Mouse (Mus musculus) gastrocnemius, adult 2 months (tissue): ENCODE measurements around the gene Cdc42. TPM values are rescaled to one million over a fixed set of nuclear protein-coding genes. Genes with fewer than 3 reads are reported as not detected.

Source experiments
- DNase-seq: peaks from one replicate; pipeline ENCODE4 v3.0.0; 2022
- H3K27ac ChIP-seq: fragments of 200-600 bp; 2 replicates; pipeline ENCODE4 v1.8.1; 2022; ENCODE audit warnings: mild to moderate bottlenecking
- H3K4me3 ChIP-seq: fragments of 200-600 bp; 2 replicates; pipeline ENCODE4 v1.8.1; 2022; ENCODE audit warnings: mild to moderate bottlenecking, moderate library complexity
- CTCF ChIP-seq: fragments of 200-600 bp; IDR thresholded peaks from 2 replicates; pipeline ENCODE4 v1.8.1; 2022; ENCODE audit warnings: antibody characterized with exemption, mild to moderate bottlenecking, moderate library complexity
- intact Hi-C: fragments of 180-260 bp; cut with DNase I; formaldehyde crosslinking; loops from one replicate; pipeline ENCODE4 v1.15.1; 2025
- total RNA-seq, 2 experiments: library from RNA; stranded (reverse); gene quantifications; 2 replicates each; pipeline ENCODE4 v1.2.3; 2021

Cdc42 gene
- total RNA-seq, 2 experiments from 2014 or later: 169 to 187 TPM

GRCm38 (mm10) chr4:137380702-137381605 is 23.4 kb upstream of the Cdc42 start:
- Histone ChIP-seq H3K27ac (peak overlapping the region; percentile 10), H3K4me3 (no peak overlapping the region)
- intact Hi-C loops: no loop called here
- no peak for TF ChIP-seq CTCF
- DNase-seq: no peak

- Histone ChIP-seq H3K27ac (0 out of 2 replicates have a peak overlapping the region, but pooled peaks have one; percentile 8), H3K4me3 (no peak overlapping the region)
- no peak for TF ChIP-seq CTCF
- intact Hi-C loops: no loop called here
- no peak for DNase-seq
Observed at GRCm38 (mm10) chr4:137379713-137380255, 22.3 kb upstream of the Cdc42 start.

- DNase-seq: no peak
- H3K27ac ChIP-seq: no peak overlapping the region
- TF ChIP-seq CTCF: no peak
- intact Hi-C loops: no loop called here
- no peak overlapping the region for H3K4me3 ChIP-seq
Observed at GRCm38 (mm10) chr4:137379085-137379484, 21.6 kb upstream of the Cdc42 start.

- H3K4me3 ChIP-seq: no peak overlapping the region
- intact Hi-C loops: no loop called here
- H3K27ac ChIP-seq: peak overlapping the region; percentile 61
- DNase-seq: no peak
- TF ChIP-seq CTCF: no peak
Observed at GRCm38 (mm10) chr4:137377526-137378304, 20.2 kb upstream of the Cdc42 start.

GRCm38 (mm10) chr4:137376778-137377177 is 19.3 kb upstream of the Cdc42 start:
- peak overlapping the region; percentile 92 for H3K27ac ChIP-seq
- DNase-seq: no peak
- intact Hi-C loops: no loop called here

GRCm38 (mm10) chr4:137375314-137376278 is 18.1 kb upstream of the Cdc42 start:
- intact Hi-C loops: no loop called here
- no peak for TF ChIP-seq CTCF
- H3K4me3 ChIP-seq: peak overlapping the region; percentile 41
- peak overlapping the region; percentile 92 for H3K27ac ChIP-seq
- DNase-seq: peak; percentile 69

More at GRCm38 (mm10) chr4:137376778-137377177, 19.3 kb upstream of the Cdc42 start:
- TF ChIP-seq CTCF: peak; percentile 15; the same call in 1 of the 2 replicates
- H3K4me3 ChIP-seq: no peak overlapping the region

GRCm38 (mm10) chr4:137373711-137374110 is 16.2 kb upstream of the Cdc42 start:
- intact Hi-C loops: no loop called here
- H3K4me3 ChIP-seq: no peak overlapping the region
- H3K27ac ChIP-seq: peak overlapping the region; percentile 84
- DNase-seq: no peak
- no peak for TF ChIP-seq CTCF

GRCm38 (mm10) chr4:137371596-137372523 is 14.3 kb upstream of the Cdc42 start:
- no peak for TF ChIP-seq CTCF
- DNase-seq: no peak
- peak overlapping the region; percentile 84 for H3K27ac ChIP-seq
- intact Hi-C loops: no loop called here
- peak overlapping the region; percentile 34 for H3K4me3 ChIP-seq

- intact Hi-C loops: no loop called here
- Histone ChIP-seq H3K27ac (peak overlapping the region; percentile 74), H3K4me3 (peak overlapping the region; percentile 66)
- peak; percentile 61 for DNase-seq
- TF ChIP-seq CTCF: peak; percentile 10; the same call in 1 of the 2 replicates
Observed at GRCm38 (mm10) chr4:137369954-137370750, 12.6 kb upstream of the Cdc42 start.

- intact Hi-C loops: no loop called here
- no peak for DNase-seq
- TF ChIP-seq CTCF: no peak
- Histone ChIP-seq H3K4me3 (peak overlapping the region; percentile 45), H3K27ac (peak overlapping the region; percentile 82)
Observed at GRCm38 (mm10) chr4:137368198-137368597, 10.7 kb upstream of the Cdc42 start.
